Mouse (Mus musculus) MEL (cell line): Measurements from ENCODE around the gene Gfpt2. TPM values are rescaled to one million over a fixed set of nuclear protein-coding genes. Genes with fewer than 3 reads are reported as not detected.
A peak's percentile ranks its signal among the peaks of the same experiment; 100 is the strongest.

Experiments used
- DNase-seq: peaks from one replicate; pipeline ENCODE4 v3.0.0; 2011; ENCODE audit warnings: low read depth, low spot score
- H3K27ac ChIP-seq: 2 replicates; pipeline ENCODE4 v1.5.1; 2012; ENCODE audit warnings: low read depth, mild to moderate bottlenecking, control low read depth, low read length, moderate library complexity; ENCODE audit not compliant: control insufficient read depth
- H3K27me3 ChIP-seq, 2 experiments: fragments of 150-350 bp in 1 of 2; sonication (generic) in 1 of 2; 2 replicates each; pipeline ENCODE4 v1.6.1; 2012; ENCODE audit warnings: low read length in 2 of 2, mild to moderate bottlenecking in 2 of 2, improper control_type of control experiment in 1 of 2, moderate library complexity in 1 of 2; ENCODE audit not compliant: insufficient read depth in 2 of 2, control insufficient read depth in 1 of 2
- H3K36me3 ChIP-seq, 2 experiments: 2 replicates each; pipeline ENCODE4 v1.6.1; 2012 to 2014; ENCODE audit warnings: low read length in 2 of 2, improper control_type of control experiment in 1 of 2, inconsistent platforms in 1 of 2, mild to moderate bottlenecking in 1 of 2; ENCODE audit not compliant: insufficient read depth in 2 of 2, control insufficient read depth in 1 of 2
- H3K4me1 ChIP-seq, 2 experiments: fragments of 150-350 bp in 1 of 2; sonication (generic) in 1 of 2; 2 replicates each; pipeline ENCODE4 v1.6.1; 2012; ENCODE audit warnings: low read length in 2 of 2, improper control_type of control experiment in 1 of 2, mild to moderate bottlenecking in 1 of 2; ENCODE audit not compliant: insufficient read depth in 2 of 2, control insufficient read depth in 1 of 2
- H3K4me3 ChIP-seq, 2 experiments: fragments of 150-350 bp in 1 of 2; sonication (generic) in 1 of 2; 2 replicates each; pipeline ENCODE4 v1.5.1; 2012; ENCODE audit warnings: low read depth in 2 of 2, low read length in 2 of 2, mild to moderate bottlenecking in 2 of 2, moderate library complexity in 2 of 2, control low read depth in 1 of 2, improper control_type of control experiment in 1 of 2; ENCODE audit not compliant: control insufficient read depth in 1 of 2, insufficient read depth in 1 of 2
- H3K79me2 ChIP-seq: 2 replicates; pipeline ENCODE4 v1.6.1; 2012; ENCODE audit warnings: mild to moderate bottlenecking, low read length, moderate library complexity; ENCODE audit not compliant: control insufficient read depth, poor library complexity, insufficient read depth
- H3K9ac ChIP-seq: 2 replicates; pipeline ENCODE4 v1.6.1; 2012; ENCODE audit warnings: low read depth, mild to moderate bottlenecking, control low read depth, low read length, moderate library complexity; ENCODE audit not compliant: control insufficient read depth, poor library complexity, severe bottlenecking
- H3K9me3 ChIP-seq: fragments of 150-350 bp; sonication (generic); replicated peaks from 2 replicates; pipeline ENCODE4 v1.6.1; 2012; ENCODE audit warnings: mild to moderate bottlenecking, low read length, improper control_type of control experiment, moderate library complexity; ENCODE audit not compliant: insufficient read depth
- CTCF ChIP-seq, 3 experiments: IDR thresholded peaks in 2 of 3; conservative IDR thresholded peaks in 1 of 3; 2 replicates each; pipeline ENCODE4 v1.5.1; 2011 to 2012; ENCODE audit warnings: low read length in 3 of 3, low read depth in 2 of 3, mild to moderate bottlenecking in 2 of 3, improper control_type of control experiment in 1 of 3, inconsistent platforms in 1 of 3, mixed read lengths in 1 of 3, moderate library complexity in 1 of 3; ENCODE audit not compliant: control insufficient read depth in 1 of 3, insufficient read depth in 1 of 3, poor library complexity in 1 of 3, severe bottlenecking in 1 of 3
- E2F4 ChIP-seq: IDR thresholded peaks from 2 replicates; pipeline ENCODE4 v1.6.1; 2011; ENCODE audit warnings: low read depth, low read length, improper control_type of control experiment, borderline replicate concordance
- ETS1 ChIP-seq: IDR thresholded peaks from 2 replicates; pipeline ENCODE4 v1.6.1; 2012; ENCODE audit warnings: low read depth, mild to moderate bottlenecking, inconsistent platforms, low read length, improper control_type of control experiment, moderate library complexity
- GABPA ChIP-seq: IDR thresholded peaks from 2 replicates; pipeline ENCODE4 v1.6.1; 2012; ENCODE audit warnings: low read depth, mild to moderate bottlenecking, inconsistent platforms, low read length, improper control_type of control experiment, moderate library complexity
- KAT2A ChIP-seq: conservative IDR thresholded peaks from 2 replicates; pipeline ENCODE4 v1.6.1; 2012; ENCODE audit warnings: low read depth, low read length, improper control_type of control experiment, inconsistent platforms
- MAFK ChIP-seq: IDR thresholded peaks from 2 replicates; pipeline ENCODE4 v1.6.1; 2011; ENCODE audit warnings: low read depth, mild to moderate bottlenecking, low read length, improper control_type of control experiment, borderline replicate concordance
- MAX ChIP-seq: IDR thresholded peaks from 2 replicates; pipeline ENCODE4 v1.6.1; 2011; ENCODE audit warnings: low read length, improper control_type of control experiment
- MAZ ChIP-seq: IDR thresholded peaks from 2 replicates; pipeline ENCODE4 v1.6.1; 2012; ENCODE audit warnings: low read depth, mild to moderate bottlenecking, inconsistent platforms, low read length, improper control_type of control experiment
- MEF2A ChIP-seq: IDR thresholded peaks from 2 replicates; pipeline ENCODE4 v1.6.1; 2014; ENCODE audit warnings: low read depth, mild to moderate bottlenecking, inconsistent platforms, low read length, improper control_type of control experiment; ENCODE audit not compliant: poor library complexity, insufficient replicate concordance, severe bottlenecking; ENCODE audit errors: extremely low read depth
- NRF1 ChIP-seq: IDR thresholded peaks from 2 replicates; pipeline ENCODE4 v1.6.1; 2014; ENCODE audit warnings: low read depth, mild to moderate bottlenecking, inconsistent platforms, low read length, improper control_type of control experiment, moderate library complexity; ENCODE audit not compliant: poor library complexity, insufficient read depth, severe bottlenecking
- RAD21 ChIP-seq: IDR thresholded peaks from 2 replicates; pipeline ENCODE4 v1.6.1; 2011; ENCODE audit warnings: mild to moderate bottlenecking, low read depth, low read length, improper control_type of control experiment
- RCOR1 ChIP-seq: IDR thresholded peaks from 2 replicates; pipeline ENCODE4 v1.6.1; 2012; ENCODE audit warnings: low read depth, mild to moderate bottlenecking, inconsistent platforms, low read length, improper control_type of control experiment
- TAL1 ChIP-seq: IDR thresholded peaks from 2 replicates; pipeline ENCODE4 v1.6.1; 2012; ENCODE audit warnings: mild to moderate bottlenecking, inconsistent platforms, low read length, moderate library complexity, mixed read lengths
- TCF12 ChIP-seq: IDR thresholded peaks from 2 replicates; pipeline ENCODE4 v1.6.1; 2014; ENCODE audit warnings: low read depth, mild to moderate bottlenecking, inconsistent platforms, low read length, improper control_type of control experiment, moderate library complexity
- UBTF ChIP-seq: IDR thresholded peaks from 2 replicates; pipeline ENCODE4 v1.6.1; 2012; ENCODE audit warnings: low read depth, mild to moderate bottlenecking, inconsistent platforms, low read length, improper control_type of control experiment, moderate library complexity, borderline replicate concordance; ENCODE audit not compliant: insufficient read depth
- ZNF384 ChIP-seq: IDR thresholded peaks from 2 replicates; pipeline ENCODE4 v1.6.1; 2012; ENCODE audit warnings: low read depth, mild to moderate bottlenecking, inconsistent platforms, low read length, improper control_type of control experiment
- polyA plus RNA-seq, 2 experiments: library from polyadenylated mRNA; stranded (reverse) in 1 of 2; unstranded in 1 of 2; fragments of >175 nt in 1 of 2; fragments of >200 nt in 1 of 2; gene quantifications; 2 replicates each; pipeline versions ENCODE4 v1.2.1 to v1.2.4; 2012; ENCODE audit warnings: low replicate concordance in 2 of 2, low read depth in 1 of 2; ENCODE audit not compliant: insufficient read length in 2 of 2, insufficient read depth in 1 of 2, missing spikeins in 1 of 2
- total RNA-seq: library from RNA; depleted of rRNA; stranded (reverse); fragments of 300-350 nt; gene quantifications from 2 replicates; pipeline ENCODE4 v1.2.3, GENCODE M21; 2012

Gene Gfpt2
- total and polyA plus RNA-seq, 3 experiments = 4.0 to 8.0 TPM; not detected in 1

DNA sequence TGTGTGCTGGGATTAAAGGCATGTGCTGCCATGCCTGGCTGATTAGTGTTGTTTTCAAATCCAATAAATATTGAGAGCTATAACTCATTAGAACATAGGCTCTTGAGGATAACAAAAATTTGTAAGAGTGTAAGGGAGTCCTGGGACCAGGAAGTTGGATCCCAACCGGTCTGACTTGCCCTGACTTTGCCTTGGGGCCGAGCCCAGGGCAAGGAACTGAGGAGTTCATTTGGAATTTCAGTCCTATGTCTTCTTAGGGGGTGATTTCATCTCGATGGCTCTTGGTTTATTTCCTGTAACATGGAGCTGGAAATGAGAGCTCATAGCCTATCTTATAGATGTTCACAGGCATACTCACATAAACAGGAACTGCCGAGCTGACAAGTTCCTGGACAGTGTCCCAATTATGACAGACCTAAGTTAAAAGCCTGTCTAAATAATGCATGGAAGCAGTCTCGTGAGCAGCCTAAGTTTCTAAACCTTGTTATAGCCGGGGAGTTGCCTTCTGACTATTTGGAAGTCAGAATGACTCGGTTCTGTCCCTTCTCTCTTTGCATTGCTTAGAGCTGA, 35.3 kb downstream of the Gfpt2 start:
- peaks cover 0 to 4% of the 10 kb centered on the region in 2 experiments; a peak in 1 of 4 replicates for H3K36me3 ChIP-seq
- no peak overlapping the region for H3K4me3 ChIP-seq
- no peak overlapping the region for H3K27ac ChIP-seq
- no peaks in the 10 kb centered on the region for H3K79me2 ChIP-seq
- DNase-seq = peak; percentile 32
- no peak for TF ChIP-seq RAD21
- TF ChIP-seq TCF12 = no peak
- TF ChIP-seq MAZ = no peak
- TF ChIP-seq ZNF384 = no peak
- TF ChIP-seq ETS1 = no peak
- TF ChIP-seq NRF1 = no peak
- TF ChIP-seq KAT2A = no peak
- H3K9me3 ChIP-seq = no peaks in the 10 kb centered on the region
- H3K4me1 ChIP-seq = no peaks in the 10 kb centered on the region
- no peaks in the 10 kb centered on the region for H3K27me3 ChIP-seq
- no peak overlapping the region for H3K9ac ChIP-seq

DNA sequence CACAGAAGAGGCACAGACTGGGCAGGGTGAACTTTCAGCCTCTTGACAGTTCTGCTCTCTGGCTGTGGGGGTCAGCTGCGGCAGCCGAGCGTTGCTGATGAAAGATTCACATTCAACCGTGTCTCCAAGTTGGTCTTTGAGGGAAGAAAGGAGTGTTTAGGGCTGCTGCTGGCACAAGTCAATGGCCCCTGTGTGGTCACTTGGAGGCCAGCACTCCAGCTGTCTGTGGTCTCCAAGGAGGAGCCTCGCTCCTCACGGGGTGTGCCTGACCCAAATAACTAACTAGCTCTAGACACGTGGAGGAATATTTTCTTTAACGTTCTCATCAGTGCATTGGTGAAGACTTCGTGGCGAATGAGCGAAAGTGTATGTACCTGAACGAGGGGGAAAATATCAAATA, 38.0 kb downstream of the Gfpt2 start:
- TF ChIP-seq MAX = no peak
- no peak for TF ChIP-seq TAL1
- no peak for TF ChIP-seq CTCF (IDR thresholded peaks at IDR 0.05 in 2 of 3, conservative IDR thresholded peaks at IDR 0.05 in 1 of 3; ENCODE audit: control insufficient read depth in 1 of 3, insufficient read depth in 1 of 3, low read depth in 2 of 3, low read length in 3 of 3, poor library complexity in 1 of 3, severe bottlenecking in 1 of 3)
- no peak for TF ChIP-seq RAD21
- no peak for TF ChIP-seq UBTF
- TF ChIP-seq TCF12 = no peak
- no peak for TF ChIP-seq NRF1
- no peak for TF ChIP-seq ETS1
- no peak for TF ChIP-seq MEF2A
- TF ChIP-seq E2F4 = no peak
- TF ChIP-seq GABPA = no peak
- no peak for TF ChIP-seq MAFK
- TF ChIP-seq MAZ = no peak
- TF ChIP-seq RCOR1 = no peak
- no peaks in the 10 kb centered on the region for H3K9me3 ChIP-seq
- no peaks in the 10 kb centered on the region for H3K79me2 ChIP-seq
- H3K36me3 ChIP-seq = peaks cover 0 to 5% of the 10 kb centered on the region in 2 experiments; a peak in 1 of 4 replicates
- H3K4me3 ChIP-seq = no peak overlapping the region
- H3K9ac ChIP-seq = no peak overlapping the region
- no peak for DNase-seq
- no peaks in the 10 kb centered on the region for H3K27me3 ChIP-seq
- no peak overlapping the region for H3K27ac ChIP-seq
- no peaks in the 10 kb centered on the region for H3K4me1 ChIP-seq
